Mouse (Mus musculus): Measurements from ENCODE around the gene B4galt3. TPM values are rescaled to one million over a fixed set of nuclear protein-coding genes. Genes with fewer than 3 reads are reported as not detected.
"Not testable (repeated sequence)": the region's sequence is repeated elsewhere in the genome, so short reads cannot be mapped to it uniquely, and the experiment has no call there.

The B4galt3 gene
- polyA plus RNA-seq, 1 experiment = 11.6 TPM

- H3K4me1 ChIP-seq (ENCODE audit: control insufficient read depth) = peaks cover 71% of the 10 kb centered on the region
- peak overlapping the region; percentile 88 for H3K4me3 ChIP-seq (replicated peaks)
- no peaks in the 10 kb centered on the region for H3K27me3 ChIP-seq (ENCODE audit: control insufficient read depth)
- TF ChIP-seq TAL1 (IDR thresholded peaks at IDR 0.05; ENCODE audit: low read length) (no peak), GATA1 (IDR thresholded peaks at IDR 0.05; ENCODE audit: low read length) (no peak)
- no peaks in the 10 kb centered on the region for H3K9me3 ChIP-seq (ENCODE audit: control insufficient read depth, low read length)
- peaks cover 71% of the 10 kb centered on the region for H3K36me3 ChIP-seq (ENCODE audit: control insufficient read depth)
These were observed 16.4 kb downstream of the B4galt3 start for GRCm38 (mm10) chr1:171286517-171286916.

GRCm38 (mm10) chr1:171287136-171288081, 17.3 kb downstream of the B4galt3 start, which contains the start of gene Usp21:
Gene Usp21 (minus strand): TSS chr1:171287991.
- H3K27me3 ChIP-seq (ENCODE audit: control insufficient read depth) = no peaks in the 10 kb centered on the region
- peak within 1 kb of the TSS; percentile 88 for H3K4me3 ChIP-seq (replicated peaks)
- 0 out of 2 replicates have a peak, but pooled peaks cover under 1% of the 10 kb centered on the region for H3K9me3 ChIP-seq (ENCODE audit: control insufficient read depth, low read length)
- TF ChIP-seq GATA1 (IDR thresholded peaks at IDR 0.05; ENCODE audit: low read length) = no peak
- TF ChIP-seq TAL1 (IDR thresholded peaks at IDR 0.05; ENCODE audit: low read length) = no peak
- H3K4me1 ChIP-seq (ENCODE audit: control insufficient read depth) = peaks cover 75% of the 10 kb centered on the region
- peaks cover 69% of the 10 kb centered on the region for H3K36me3 ChIP-seq (ENCODE audit: control insufficient read depth)

GRCm38 (mm10) chr1:171288328-171288727, 18.2 kb downstream of the B4galt3 start:
- Histone ChIP-seq H3K27me3 (ENCODE audit: control insufficient read depth) (no peaks in the 10 kb centered on the region), H3K4me1 (ENCODE audit: control insufficient read depth) (peaks cover 75% of the 10 kb centered on the region), H3K9me3 (ENCODE audit: control insufficient read depth, low read length) (0 out of 2 replicates have a peak, but pooled peaks cover 2% of the 10 kb centered on the region), H3K4me3 (replicated peaks) (peak overlapping the region; percentile 88), H3K36me3 (ENCODE audit: control insufficient read depth) (peaks cover 61% of the 10 kb centered on the region)
- TF ChIP-seq TAL1 (IDR thresholded peaks at IDR 0.05; ENCODE audit: low read length) (no peak), GATA1 (IDR thresholded peaks at IDR 0.05; ENCODE audit: low read length) (no peak)

- Histone ChIP-seq H3K4me3 (replicated peaks) (peak overlapping the region; percentile 96), H3K27me3 (ENCODE audit: control insufficient read depth) (peaks cover 25% of the 10 kb centered on the region), H3K4me1 (ENCODE audit: control insufficient read depth) (peaks cover 47% of the 10 kb centered on the region), H3K9me3 (ENCODE audit: control insufficient read depth, low read length) (peaks cover 5% of the 10 kb centered on the region; the same call in 1 of the 2 replicates), H3K36me3 (ENCODE audit: control insufficient read depth) (peaks cover 23% of the 10 kb centered on the region)
- no peak for TF ChIP-seq GATA1 (IDR thresholded peaks at IDR 0.05; ENCODE audit: low read length)
- no peak for TF ChIP-seq TAL1 (IDR thresholded peaks at IDR 0.05; ENCODE audit: low read length)
These were observed 23.2 kb downstream of the B4galt3 start for GRCm38 (mm10) chr1:171293351-171293750.

- peaks cover 42% of the 10 kb centered on the region for H3K4me1 ChIP-seq (ENCODE audit: control insufficient read depth)
- peak overlapping the region; percentile 96 for H3K4me3 ChIP-seq (replicated peaks)
- no peak for TF ChIP-seq GATA1 (IDR thresholded peaks at IDR 0.05; ENCODE audit: low read length)
- no peak for TF ChIP-seq TAL1 (IDR thresholded peaks at IDR 0.05; ENCODE audit: low read length)
- H3K9me3 ChIP-seq (ENCODE audit: control insufficient read depth, low read length) = peaks cover 5% of the 10 kb centered on the region; the same call in 1 of the 2 replicates
- H3K36me3 ChIP-seq (ENCODE audit: control insufficient read depth) = peaks cover 17% of the 10 kb centered on the region
- peaks cover 31% of the 10 kb centered on the region for H3K27me3 ChIP-seq (ENCODE audit: control insufficient read depth)
These were observed 23.8 kb downstream of the B4galt3 start for GRCm38 (mm10) chr1:171293906-171294297.

GRCm38 (mm10) chr1:171294298-171295062, 24.4 kb downstream of the B4galt3 start, which contains the start of gene Ufc1:
Gene Ufc1 (minus strand): TSS chr1:171295024.
- peak within 1 kb of the TSS; percentile 96 for H3K4me3 ChIP-seq (replicated peaks)
- H3K4me1 ChIP-seq (ENCODE audit: control insufficient read depth) = peaks cover 38% of the 10 kb centered on the region
- peaks cover 34% of the 10 kb centered on the region for H3K27me3 ChIP-seq (ENCODE audit: control insufficient read depth)
- peaks cover 5% of the 10 kb centered on the region; the same call in 1 of the 2 replicates for H3K9me3 ChIP-seq (ENCODE audit: control insufficient read depth, low read length)
- TF ChIP-seq GATA1 (IDR thresholded peaks at IDR 0.05; ENCODE audit: low read length) (no peak), TAL1 (IDR thresholded peaks at IDR 0.05; ENCODE audit: low read length) (no peak)
- peaks cover 11% of the 10 kb centered on the region for H3K36me3 ChIP-seq (ENCODE audit: control insufficient read depth)

GRCm38 (mm10) chr1:171295063-171295402, 24.9 kb downstream of the B4galt3 start:
- Histone ChIP-seq H3K36me3 (ENCODE audit: control insufficient read depth) (peaks cover 6% of the 10 kb centered on the region), H3K4me3 (replicated peaks) (peak overlapping the region; percentile 96), H3K9me3 (ENCODE audit: control insufficient read depth, low read length) (peaks cover 5% of the 10 kb centered on the region; the same call in 1 of the 2 replicates), H3K27me3 (ENCODE audit: control insufficient read depth) (peaks cover 36% of the 10 kb centered on the region), H3K4me1 (ENCODE audit: control insufficient read depth) (peaks cover 38% of the 10 kb centered on the region)
- TF ChIP-seq TAL1 (IDR thresholded peaks at IDR 0.05; ENCODE audit: low read length) (no peak), GATA1 (IDR thresholded peaks at IDR 0.05; ENCODE audit: low read length) (no peak)

- Histone ChIP-seq H3K27me3 (ENCODE audit: control insufficient read depth) (peaks cover 45% of the 10 kb centered on the region), H3K4me3 (replicated peaks) (no peak overlapping the region), H3K36me3 (ENCODE audit: control insufficient read depth) (no peaks in the 10 kb centered on the region), H3K4me1 (ENCODE audit: control insufficient read depth) (peaks cover 16% of the 10 kb centered on the region), H3K9me3 (ENCODE audit: control insufficient read depth, low read length) (peaks cover 2% of the 10 kb centered on the region; the same call in 1 of the 2 replicates)
- no peak for TF ChIP-seq TAL1 (IDR thresholded peaks at IDR 0.05; ENCODE audit: low read length)
- no peak for TF ChIP-seq GATA1 (IDR thresholded peaks at IDR 0.05; ENCODE audit: low read length)
These were observed 28.1 kb downstream of the B4galt3 start for GRCm38 (mm10) chr1:171298226-171298625.

GRCm38 (mm10) chr1:171306157-171306556, 36.0 kb downstream of the B4galt3 start:
- not testable (repeated sequence) for H3K4me1 ChIP-seq (ENCODE audit: control insufficient read depth); H3K4me3 ChIP-seq (replicated peaks); H3K36me3 ChIP-seq (ENCODE audit: control insufficient read depth); H3K9me3 ChIP-seq (ENCODE audit: control insufficient read depth, low read length)
- peaks cover 35% of the 10 kb centered on the region for H3K27me3 ChIP-seq (ENCODE audit: control insufficient read depth)

All from erythroblast, embryonic 14.5 days (primary cell).